Mouse (Mus musculus) frontal cortex, postnatal 14 days (tissue): ENCODE data around the gene Pitpnc1.
"Not testable (repeated sequence)": the region's sequence is repeated elsewhere in the genome, so short reads cannot be mapped to it uniquely, and the experiment has no call there.

Experiments used
- DNase-seq, 2 experiments: peaks; one replicate each; pipeline ENCODE4 v3.0.0; 2022; ENCODE audit warnings: low spot score in 2 of 2

Gene Pitpnc1

DNA sequence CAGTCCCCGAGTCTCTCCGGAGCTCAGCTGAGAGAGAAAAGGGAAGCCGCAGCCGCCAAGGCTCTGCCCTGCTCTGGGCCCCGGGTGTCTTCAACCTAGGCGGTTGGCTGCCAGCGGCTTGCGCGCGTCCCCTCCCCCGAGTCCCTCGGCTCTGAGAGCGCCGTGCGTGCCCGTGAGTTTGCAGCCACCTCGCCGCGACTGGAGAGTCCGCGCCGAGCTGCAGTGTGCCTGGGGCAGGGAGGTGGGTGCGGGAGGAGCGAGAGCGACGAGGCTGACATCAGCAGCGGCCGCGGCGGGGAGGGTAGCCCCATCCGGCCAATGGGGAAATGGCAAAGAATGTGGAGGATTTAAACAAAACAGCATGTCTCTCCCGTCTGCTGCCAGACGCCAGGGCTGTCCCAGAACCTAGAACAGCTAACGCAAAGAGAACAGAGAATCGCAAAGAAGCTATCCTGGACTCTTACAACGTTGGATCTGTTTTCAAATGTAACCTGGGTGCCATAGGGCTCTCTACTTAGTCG lies at the start of gene Pitpnc1:
Gene Pitpnc1, minus strand, starts transcription at position 179 of the 521 bp plus-strand sequence.
- DNase-seq: peak; percentile 77 to 82

- no peak for DNase-seq
These were observed 48.3 kb upstream of the Pitpnc1 start for GRCm38 (mm10) chr11:107518645-107519429.

DNA sequence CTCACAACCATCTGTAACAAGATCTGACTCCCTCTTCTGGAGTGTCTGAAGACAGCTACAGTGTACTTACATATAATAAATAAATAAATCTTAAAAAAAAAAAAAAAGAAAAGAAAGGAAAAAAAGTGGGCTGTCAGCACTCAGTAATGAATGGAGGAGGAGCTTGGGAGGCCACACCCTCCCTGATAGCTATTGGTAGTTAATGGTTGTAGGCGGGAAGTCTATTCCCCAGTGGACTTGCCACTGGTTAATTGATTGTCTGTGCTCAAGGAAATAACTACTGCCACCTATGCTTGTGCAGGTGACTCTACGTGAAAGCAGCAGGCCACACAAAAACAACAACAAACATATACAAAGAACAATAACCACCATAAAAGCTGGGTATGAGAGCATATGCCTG lies 45.9 kb upstream of the Pitpnc1 start:
- no peak for DNase-seq

- no peak for DNase-seq
These were observed 42.5 kb upstream of the Pitpnc1 start for GRCm38 (mm10) chr11:107513047-107513446.

DNA sequence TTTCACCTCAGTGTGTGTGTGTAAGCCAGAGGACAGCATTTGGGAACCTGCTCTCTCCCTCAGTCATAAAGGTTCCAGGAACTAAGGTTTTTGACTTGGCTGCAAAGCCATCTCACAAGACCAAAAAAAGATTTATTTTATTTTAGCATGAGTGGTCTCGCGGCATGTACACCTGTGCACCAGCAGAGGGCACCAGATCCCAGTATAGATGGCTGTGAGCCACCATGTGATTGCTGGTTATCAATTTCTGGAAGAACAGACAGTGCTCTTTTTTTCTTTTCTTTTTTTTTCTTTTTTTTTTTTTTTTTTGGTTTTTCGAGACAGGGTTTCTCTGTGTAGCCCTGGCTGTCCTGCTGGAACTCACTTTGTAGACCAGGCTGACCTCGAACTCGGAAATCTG lies 41.5 kb upstream of the Pitpnc1 start:
- peak; percentile 17 to 40 for DNase-seq

DNA sequence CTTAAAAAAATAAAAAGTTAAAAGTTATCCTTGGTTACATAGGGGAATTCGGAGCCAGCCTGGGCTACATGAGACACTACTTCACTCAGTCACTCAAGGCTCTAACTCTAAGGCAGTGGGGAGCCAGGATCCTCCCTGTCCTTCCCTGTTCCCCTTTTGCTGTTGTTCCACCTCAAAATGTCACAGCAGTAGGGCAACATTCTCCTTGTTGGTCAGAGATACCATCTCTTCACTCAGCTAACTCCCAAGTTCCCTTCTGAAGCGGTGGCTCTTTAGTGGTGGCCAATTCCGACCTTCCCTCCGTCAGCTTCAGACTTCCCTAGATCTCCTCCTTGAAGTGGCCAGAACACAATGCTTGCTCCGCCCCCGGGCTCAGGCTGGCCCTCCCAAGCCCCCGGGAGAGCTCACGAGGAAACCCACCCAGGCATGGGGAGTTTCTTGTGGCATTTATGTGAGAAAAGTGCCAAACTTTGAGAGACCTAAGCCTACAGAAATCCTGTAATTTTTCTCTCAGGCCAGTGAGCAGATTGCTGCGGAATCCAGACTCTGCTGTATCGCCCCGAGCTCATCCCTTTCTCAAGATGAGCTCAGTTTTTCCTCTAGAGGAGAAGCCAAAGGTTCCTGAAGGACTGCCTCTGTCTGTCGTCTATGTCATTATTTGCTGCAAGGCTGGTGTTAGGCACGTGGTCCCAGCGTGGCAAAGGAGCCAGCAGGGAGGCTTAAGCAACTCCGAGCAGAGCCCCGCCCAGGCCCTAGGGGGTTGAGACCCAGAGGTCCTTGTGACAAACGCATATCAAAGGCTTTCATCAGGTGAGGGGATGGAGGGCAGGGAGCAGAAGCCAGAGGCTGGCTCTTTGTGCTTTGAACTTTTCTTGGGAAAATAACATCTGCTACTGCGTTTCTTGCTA lies 40.1 kb upstream of the Pitpnc1 start:
- no peak for DNase-seq

DNA sequence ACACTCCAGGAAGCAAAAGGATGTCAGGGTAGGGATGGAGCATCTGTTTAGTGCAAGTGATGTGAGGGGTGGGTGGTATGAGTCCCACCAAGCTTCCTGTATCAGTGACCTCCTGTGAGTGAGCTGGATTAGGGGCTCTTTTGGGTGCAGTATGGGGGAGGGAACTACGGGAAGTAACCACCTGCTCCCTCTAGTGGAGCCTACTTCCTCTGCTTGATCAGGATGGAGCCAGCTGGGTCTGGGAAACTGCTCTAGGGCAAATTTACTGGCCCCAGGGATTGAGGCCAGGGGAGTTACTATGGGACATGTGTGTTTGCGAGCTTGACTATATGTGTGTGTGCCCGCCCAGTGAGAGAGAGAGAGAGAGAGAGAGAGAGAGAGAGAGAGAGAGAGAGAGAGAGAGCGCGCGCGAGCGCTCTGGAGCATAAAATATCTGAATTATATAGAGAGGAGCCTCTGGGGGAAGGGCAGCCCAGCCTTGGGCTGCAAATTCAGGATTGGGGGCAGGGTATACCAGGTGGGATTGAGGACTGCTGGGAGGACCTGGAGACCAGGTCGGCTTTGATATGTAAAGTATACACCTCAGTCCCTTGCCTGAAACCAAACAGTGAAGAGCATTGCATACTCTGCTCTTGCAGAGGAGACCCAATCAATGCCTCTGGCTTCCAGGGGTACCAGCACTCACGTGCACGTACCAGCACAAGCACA lies 39.3 kb upstream of the Pitpnc1 start:
- no peak for DNase-seq

DNA sequence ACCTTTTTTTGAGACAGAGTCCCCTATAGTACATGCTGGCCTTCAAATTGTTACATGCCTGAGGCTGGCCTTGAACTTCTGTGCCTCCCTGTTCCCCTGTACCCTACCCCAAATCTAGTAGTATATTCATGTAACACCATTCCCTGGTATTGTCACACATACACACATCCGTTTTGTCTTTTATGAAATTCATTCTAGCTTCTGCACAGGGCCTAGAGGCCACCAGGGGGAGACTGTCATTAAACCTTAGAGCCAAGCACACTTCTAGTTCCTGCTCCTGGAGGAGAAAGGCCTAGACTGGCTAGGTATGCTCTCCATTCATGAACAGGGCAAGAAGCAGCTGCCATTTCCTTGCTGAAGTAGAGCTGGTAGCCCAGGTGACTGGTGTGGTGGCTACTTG lies 35.8 kb upstream of the Pitpnc1 start:
- DNase-seq: no peak

- not testable (repeated sequence) for DNase-seq
These were observed 33.9 kb upstream of the Pitpnc1 start for GRCm38 (mm10) chr11:107504364-107504763.

DNA sequence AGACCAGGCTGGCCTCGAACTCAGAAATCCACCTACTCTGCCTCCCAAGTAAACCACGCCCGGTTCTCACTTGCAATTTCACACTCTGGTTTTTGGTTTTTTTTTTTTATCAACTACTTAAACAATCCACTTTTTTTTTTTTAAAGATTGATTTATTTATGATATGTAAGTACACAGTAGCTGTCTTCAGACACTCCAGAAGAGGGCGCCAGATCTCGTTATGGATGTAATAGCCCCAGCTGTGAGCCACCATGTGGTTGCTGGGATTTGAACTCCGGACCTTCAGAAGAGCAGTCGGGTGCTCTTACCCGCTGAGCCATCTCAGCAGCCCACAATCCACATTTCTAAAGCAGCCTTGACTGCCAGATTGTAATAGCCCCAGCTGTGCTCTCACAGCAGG lies 32.3 kb upstream of the Pitpnc1 start:
- no peak for DNase-seq

DNA sequence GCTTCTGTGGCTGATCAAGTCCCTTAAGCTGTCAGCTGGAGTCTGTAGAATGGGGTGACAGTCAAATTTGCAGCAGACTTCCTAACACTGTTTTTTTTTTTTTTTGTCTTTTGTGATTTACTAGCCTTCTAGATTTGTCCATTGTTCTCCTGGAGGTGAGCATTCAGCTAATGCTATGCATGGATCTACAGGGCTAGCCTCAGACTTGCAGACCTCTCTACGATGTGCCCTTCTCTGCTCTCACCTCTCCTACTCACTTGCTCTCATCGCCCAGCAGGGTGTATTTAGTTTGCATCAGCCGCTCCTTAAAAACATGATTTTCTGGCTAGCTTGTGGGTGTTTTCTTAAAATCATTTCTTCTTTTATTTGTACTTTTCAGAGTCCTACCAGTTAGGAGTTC lies 13.8 kb upstream of the Pitpnc1 start:
- DNase-seq: no peak

DNA sequence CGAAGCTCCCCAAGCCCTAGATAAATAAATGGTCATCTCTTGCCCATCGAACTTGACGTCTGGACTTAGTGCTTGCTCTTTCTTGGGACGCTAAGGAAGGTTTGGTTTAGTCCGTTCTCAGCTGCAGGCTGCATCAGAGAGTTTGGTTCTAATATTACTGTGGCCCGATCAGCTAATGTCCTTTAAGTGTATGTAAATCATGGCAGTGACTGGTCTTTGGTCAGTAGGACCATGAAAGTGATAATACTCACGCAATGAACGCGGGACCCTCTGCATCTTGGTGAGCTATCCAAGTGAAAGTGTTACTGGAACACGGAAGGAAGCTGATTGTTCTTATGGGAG lies 9.3 kb upstream of the Pitpnc1 start:
- no peak for DNase-seq

DNA sequence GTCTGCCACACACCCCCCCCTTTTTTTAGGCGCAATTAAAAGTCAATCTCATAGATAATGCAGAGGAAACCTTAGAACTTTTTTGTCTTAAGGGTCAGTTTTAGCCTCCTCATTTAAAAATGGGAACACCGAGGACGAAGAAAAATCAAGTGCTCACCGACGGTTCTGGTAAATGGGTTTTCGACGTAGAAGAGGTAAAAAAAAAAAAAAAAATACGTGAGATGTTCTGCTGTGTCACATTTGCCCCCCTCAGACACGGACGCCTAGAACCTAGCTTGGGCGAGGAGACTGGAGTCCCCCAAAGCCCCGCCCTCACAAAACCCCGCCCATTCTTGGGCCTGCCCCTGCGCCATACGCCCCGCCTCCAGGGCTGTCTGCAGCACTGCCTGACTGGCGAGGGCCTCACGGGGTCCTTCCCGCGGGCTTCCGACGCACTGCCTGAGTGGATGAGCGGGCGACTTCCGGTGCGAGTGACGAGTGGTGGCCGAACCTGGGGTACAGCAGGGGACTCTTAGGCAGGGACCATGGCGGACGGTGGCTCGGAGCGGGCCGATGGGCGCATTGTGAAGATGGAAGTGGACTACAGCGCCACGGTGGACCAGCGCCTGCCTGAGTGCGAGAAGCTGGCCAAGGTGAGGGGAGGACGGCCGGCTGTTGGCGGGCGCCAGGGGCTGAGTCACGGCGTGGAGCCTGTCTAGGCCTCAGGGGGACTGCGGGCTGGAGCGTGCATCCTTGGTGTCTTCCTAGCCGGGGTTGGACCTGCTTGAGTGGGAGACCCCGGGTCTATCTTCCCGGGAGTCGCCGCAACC lies 8.8 kb upstream of the Pitpnc1 start, which contains the start of gene Psmd12:
Gene Psmd12, plus strand, starts transcription at position 432 of the 809 bp plus-strand sequence.
- peak; percentile 87 to 92 for DNase-seq

DNA sequence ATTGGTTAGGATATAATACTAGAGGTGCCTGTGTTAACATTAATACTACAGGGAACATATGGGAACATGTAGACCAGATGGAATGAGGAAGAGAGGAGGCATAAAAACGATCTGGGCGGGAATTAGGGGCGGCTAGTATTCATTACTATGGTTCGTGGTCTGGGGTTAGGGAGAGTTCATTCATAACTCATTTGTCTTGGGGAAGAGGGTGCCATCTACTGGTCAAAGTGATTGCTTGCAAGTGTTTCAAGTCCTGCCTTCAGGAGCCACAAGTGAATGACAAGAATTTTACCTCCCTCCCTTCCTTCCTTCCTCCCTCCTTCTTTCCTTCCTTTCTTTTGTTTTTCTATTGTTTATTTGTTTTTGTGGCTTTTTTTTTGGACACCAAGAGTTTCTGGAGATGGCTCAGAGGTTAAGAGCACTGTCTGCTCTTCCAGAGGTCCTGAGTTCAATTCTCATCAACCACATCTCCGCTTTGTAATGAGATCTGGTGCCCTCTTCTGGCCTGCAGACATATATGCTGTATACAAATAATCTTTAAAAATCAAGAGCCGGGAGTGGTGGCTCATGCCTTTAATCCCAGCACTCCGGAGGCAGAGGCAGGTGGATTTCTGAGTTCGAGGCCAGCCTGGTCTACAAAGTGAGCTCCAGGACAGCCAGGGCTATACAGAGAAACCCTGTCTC lies 2.8 kb upstream of the Pitpnc1 start:
- no peak for DNase-seq

- no peak for DNase-seq
These were observed 1.8 kb upstream of the Pitpnc1 start for GRCm38 (mm10) chr11:107472304-107472703.

DNA sequence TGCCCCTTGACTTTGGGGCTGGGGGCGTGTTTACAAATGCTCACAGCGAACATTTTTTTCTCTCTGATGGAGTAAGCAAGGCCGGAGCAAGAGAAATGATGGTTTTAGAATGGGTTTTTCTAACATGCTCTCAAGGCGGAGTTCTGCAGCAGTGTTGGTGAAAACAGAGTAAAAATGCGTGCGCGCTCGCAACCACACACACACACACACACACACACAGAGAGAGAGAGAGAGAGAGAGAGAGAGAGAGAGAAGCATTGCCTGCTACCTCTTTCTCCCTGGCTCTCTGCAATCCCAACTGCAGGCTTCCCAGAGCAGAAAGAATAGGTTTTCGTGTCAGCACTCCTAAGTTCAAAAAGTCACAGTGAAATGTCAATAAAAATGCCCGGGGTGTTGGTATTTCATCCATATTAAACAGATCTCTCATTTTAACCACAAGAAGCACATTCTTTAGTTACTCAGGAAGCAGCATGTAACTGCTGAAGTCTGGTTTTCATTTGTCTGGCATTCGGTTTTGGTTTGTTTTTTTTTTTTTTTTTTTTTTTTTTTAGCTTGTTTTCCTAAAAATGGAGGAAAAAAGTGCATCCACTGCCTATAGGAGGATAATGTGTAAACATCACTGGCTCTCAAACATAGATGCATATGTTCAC lies 697 bp upstream of the Pitpnc1 start:
- no peak for DNase-seq

- peak; percentile 31 to 57 for DNase-seq
These were observed 752 bp downstream of the Pitpnc1 start for GRCm38 (mm10) chr11:107469523-107470371.

GRCm38 (mm10) chr11:107469031-107469522 lies 1.4 kb downstream of the Pitpnc1 start:
- peak; percentile 65 to 72 for DNase-seq
